In genomic region chr7:80215398-80215797, GRCm38 (mm10) we compare ENCODE assay signal across 9 mouse cellular contexts. TPM values are rescaled to one million over a fixed set of nuclear protein-coding genes. Genes with fewer than 3 reads are reported as not detected.
DNase-seq lines count a peak whose midpoint lies in the region; ATAC-seq lines count a peak whose summit lies in the region.
"Had no signal": no experiment of that assay in that cellular context is flagged by ENCODE, and none has a peak within 500 bp of the region (broad histone marks: within the 10 kb centered on the region; RNA-seq: fewer than 3 reads in every experiment).

No protein-coding gene starts in this region.

- DNase-seq in ES-CJ7 (ENCODE audit: low read depth, low spot score): peak; percentile 87
- peak; percentile 75 for DNase-seq in c-Kit-positive CD71-positive TER-119-negative erythroid progenitor cells, embryonic 14.5 days (ENCODE audit: low read depth)
- peak; percentile 75 for DNase-seq in forebrain, embryonic 10.5 days (ENCODE audit: extremely low spot score, low spot score)
- peak; percentile 73 to 88 for DNase-seq in kidney, postnatal 25 days
- peak; percentile 66 to 75 for DNase-seq in thymus, adult 18-20 months

- no peaks in the 10 kb centered on the region for H3K9me3 ChIP-seq in forebrain, embryonic 10.5 days
- no peaks in the 10 kb centered on the region for H3K9me3 ChIP-seq in heart, embryonic 15.5 days (replicated peaks)
- H3K9me3 ChIP-seq in liver, embryonic 16.5 days (replicated peaks; ENCODE audit: control insufficient read depth, low read length): no peaks in the 10 kb centered on the region
- H3K9me3 ChIP-seq in neural tube, embryonic 14.5 days (ENCODE audit: control insufficient read depth, low read length): no peaks in the 10 kb centered on the region

- H3K27ac ChIP-seq in forebrain, embryonic 10.5 days: peak overlapping the region; percentile 84
- H3K27ac ChIP-seq in heart, embryonic 15.5 days: peak overlapping the region; percentile 22; the same call in 1 of the 2 replicates
- peak overlapping the region; percentile 40 for H3K27ac ChIP-seq in liver, embryonic 16.5 days (ENCODE audit: low read length)
- peak overlapping the region; percentile 62; the same call in 1 of the 2 replicates for H3K27ac ChIP-seq in neural tube, embryonic 14.5 days (ENCODE audit: low read depth, low read length)
- H3K27ac ChIP-seq: macrophage had no signal

- H3K9ac ChIP-seq in heart, embryonic 15.5 days: no peak overlapping the region
- H3K9ac ChIP-seq in liver, embryonic 16.5 days (ENCODE audit: low read depth, low read length): no peak overlapping the region
- H3K9ac ChIP-seq in neural tube, embryonic 14.5 days (replicated peaks; ENCODE audit: low read depth, low read length): peak overlapping the region; percentile 26; the same call in 1 of the 2 replicates

- peak; percentile 50 for ATAC-seq in heart, embryonic 15.5 days (replicated peaks; ENCODE audit: insufficient number of reproducible peaks, insufficient read depth, low FRiP score, low read depth)
- ATAC-seq in liver, embryonic 16.5 days (ENCODE audit: low read depth): peak; percentile 69
- ATAC-seq in neural tube, embryonic 14.5 days (ENCODE audit: low read depth): peak; percentile 87

- no peaks in the 10 kb centered on the region for H3K27me3 ChIP-seq in forebrain, embryonic 10.5 days (ENCODE audit: poor library complexity, severe bottlenecking)
- H3K27me3 ChIP-seq in heart, embryonic 15.5 days: no peaks in the 10 kb centered on the region
- no peaks in the 10 kb centered on the region for H3K27me3 ChIP-seq in liver, embryonic 16.5 days (ENCODE audit: control insufficient read depth, insufficient read depth, low read depth, low read length)
- no peaks in the 10 kb centered on the region for H3K27me3 ChIP-seq in neural tube, embryonic 14.5 days (ENCODE audit: control insufficient read depth, insufficient read depth, low read length)

- WGBS in forebrain, embryonic 10.5 days: 20% methylated on average over 4 of the region's 4 CpGs
- WGBS in heart, embryonic 15.5 days: 26% methylated on average over 4 of the region's 4 CpGs
- 37% methylated on average over 4 of the region's 4 CpGs for WGBS in liver, embryonic 16.5 days (ENCODE audit: insufficient replicate concordance)
- WGBS in neural tube, embryonic 14.5 days: 16% methylated on average over 4 of the region's 4 CpGs

- H3K4me1 ChIP-seq in forebrain, embryonic 10.5 days: peaks cover 15% of the 10 kb centered on the region
- H3K4me1 ChIP-seq in heart, embryonic 15.5 days (replicated peaks): peaks cover 15% of the 10 kb centered on the region
- peaks cover 43% of the 10 kb centered on the region for H3K4me1 ChIP-seq in liver, embryonic 16.5 days (ENCODE audit: control insufficient read depth, low read depth, low read length)
- no peaks in the 10 kb centered on the region for H3K4me1 ChIP-seq in neural tube, embryonic 14.5 days (ENCODE audit: control insufficient read depth, insufficient read depth, low read length)

- peaks cover 77% of the 10 kb centered on the region for H3K36me3 ChIP-seq in forebrain, embryonic 10.5 days (replicated peaks)
- peaks cover 43% of the 10 kb centered on the region for H3K36me3 ChIP-seq in heart, embryonic 15.5 days
- peaks cover 72% of the 10 kb centered on the region for H3K36me3 ChIP-seq in liver, embryonic 16.5 days (ENCODE audit: control insufficient read depth, insufficient read depth)
- peaks cover 33% of the 10 kb centered on the region for H3K36me3 ChIP-seq in neural tube, embryonic 14.5 days (ENCODE audit: control insufficient read depth, insufficient read depth, low read length)

- no peak overlapping the region for H3K4me3 ChIP-seq in forebrain, embryonic 10.5 days
- H3K4me3 ChIP-seq in heart, embryonic 15.5 days: no peak overlapping the region
- H3K4me3 ChIP-seq in liver, embryonic 16.5 days (ENCODE audit: low read depth, low read length): no peak overlapping the region
- H3K4me3 ChIP-seq in neural tube, embryonic 14.5 days (ENCODE audit: low read depth, low read length): no peak overlapping the region

- H3K4me2 ChIP-seq in heart, embryonic 15.5 days: no peak overlapping the region
- no peak overlapping the region for H3K4me2 ChIP-seq in liver, embryonic 16.5 days (ENCODE audit: low read depth, low read length)
- H3K4me2 ChIP-seq in neural tube, embryonic 14.5 days (ENCODE audit: low read depth, low read length): no peak overlapping the region

RNA-seq across cellular contexts. Expression of gene Cib1, which starts 17.2 kb away (rescaled TPM):
- polyA plus RNA-seq in forebrain, embryonic 10.5 days (2016; fragmentation: Nextera tagmentation; extraction: Ambion mirVana): 69.0 and 70.2 TPM in 2 replicates
- 48.7 and 65.4 TPM in 2 replicates for polyA plus RNA-seq in heart, embryonic 15.5 days (2015; fragmentation: Nextera tagmentation; extraction: Ambion mirVana)
- polyA plus RNA-seq in liver, embryonic 16.5 days (2015; fragmentation: Nextera tagmentation; extraction: Ambion mirVana): 76.4 and 77.0 TPM in 2 replicates
- 26.4 and 38.0 TPM in 2 replicates for polyA plus RNA-seq in neural tube, embryonic 14.5 days (2014; fragmentation: Nextera tagmentation; extraction: Ambion mirVana)

RNA-seq across cellular contexts. Expression of gene Gdpgp1, which starts 17.3 kb away (rescaled TPM):
- 6.3 and 6.7 TPM in 2 replicates for polyA plus RNA-seq in forebrain, embryonic 10.5 days (2016; fragmentation: Nextera tagmentation; extraction: Ambion mirVana)
- 2.7 and 3.8 TPM in 2 replicates for polyA plus RNA-seq in heart, embryonic 15.5 days (2015; fragmentation: Nextera tagmentation; extraction: Ambion mirVana)
- polyA plus RNA-seq in liver, embryonic 16.5 days (2015; fragmentation: Nextera tagmentation; extraction: Ambion mirVana): 1.5 and 1.7 TPM in 2 replicates
- polyA plus RNA-seq in neural tube, embryonic 14.5 days (2014; fragmentation: Nextera tagmentation; extraction: Ambion mirVana): 4.5 and 5.3 TPM in 2 replicates

RNA-seq across cellular contexts. Expression of gene Sema4b, which starts 28.8 kb away (rescaled TPM):
- polyA plus RNA-seq in forebrain, embryonic 10.5 days (2016; fragmentation: Nextera tagmentation; extraction: Ambion mirVana): 15.1 and 15.9 TPM in 2 replicates
- polyA plus RNA-seq in heart, embryonic 15.5 days (2015; fragmentation: Nextera tagmentation; extraction: Ambion mirVana): 12.4 and 14.0 TPM in 2 replicates
- polyA plus RNA-seq in liver, embryonic 16.5 days (2015; fragmentation: Nextera tagmentation; extraction: Ambion mirVana): 13.4 and 14.4 TPM in 2 replicates
- 18.7 and 25.7 TPM in 2 replicates for polyA plus RNA-seq in neural tube, embryonic 14.5 days (2014; fragmentation: Nextera tagmentation; extraction: Ambion mirVana)

RNA-seq across cellular contexts. Expression of gene Ttll13, which starts 30.8 kb away (rescaled TPM):
- 0.84 and 0.99 TPM in 2 replicates for polyA plus RNA-seq in forebrain, embryonic 10.5 days (2016; fragmentation: Nextera tagmentation; extraction: Ambion mirVana)
- polyA plus RNA-seq in heart, embryonic 15.5 days (2015; fragmentation: Nextera tagmentation; extraction: Ambion mirVana): 0.63 and 1.2 TPM in 2 replicates
- 0.16 and 0.42 TPM in 2 replicates for polyA plus RNA-seq in liver, embryonic 16.5 days (2015; fragmentation: Nextera tagmentation; extraction: Ambion mirVana)
- 3.1 and 4.2 TPM in 2 replicates for polyA plus RNA-seq in neural tube, embryonic 14.5 days (2014; fragmentation: Nextera tagmentation; extraction: Ambion mirVana)

RNA-seq across cellular contexts. Expression of gene Ngrn, which starts 45.6 kb away (rescaled TPM):
- 43.0 and 44.9 TPM in 2 replicates for polyA plus RNA-seq in forebrain, embryonic 10.5 days (2016; fragmentation: Nextera tagmentation; extraction: Ambion mirVana)
- polyA plus RNA-seq in heart, embryonic 15.5 days (2015; fragmentation: Nextera tagmentation; extraction: Ambion mirVana): 36.3 and 39.5 TPM in 2 replicates
- 26.3 and 27.7 TPM in 2 replicates for polyA plus RNA-seq in liver, embryonic 16.5 days (2015; fragmentation: Nextera tagmentation; extraction: Ambion mirVana)
- polyA plus RNA-seq in neural tube, embryonic 14.5 days (2014; fragmentation: Nextera tagmentation; extraction: Ambion mirVana): 66.2 and 70.2 TPM in 2 replicates

Comparison
In these comparisons a context has a peak if more than half of its experiments do, and no peak if none do; other contexts are left out.
1. H3K27ac ChIP-seq: peak in every context shown above with its lines; median percentile 84 in forebrain, embryonic 10.5 days; 62 in neural tube, embryonic 14.5 days; 40 in liver, embryonic 16.5 days; 22 in heart, embryonic 15.5 days.